Mouse (Mus musculus) cerebellum, adult 2 months (tissue): Measurements from ENCODE around the gene Adat1. TPM values are rescaled to one million over a fixed set of nuclear protein-coding genes. Genes with fewer than 3 reads are reported as not detected.
"Not testable (repeated sequence)": the region's sequence is repeated elsewhere in the genome, so short reads cannot be mapped to it uniquely, and the experiment has no call there.

Experiments
- DNase-seq, 2 experiments: peaks; one replicate each; pipeline ENCODE4 v3.0.0; 2021
- H3K27ac ChIP-seq: fragments of 200-500 bp; 2 replicates; pipeline ENCODE4 v1.5.1; 2012; ENCODE audit warnings: low read length, control low read depth, inconsistent platforms; ENCODE audit not compliant: insufficient read depth
- H3K27me3 ChIP-seq: fragments of 200-500 bp; 2 replicates; pipeline ENCODE4 v1.6.1; 2012; ENCODE audit warnings: inconsistent platforms, mild to moderate bottlenecking, low read length, moderate library complexity; ENCODE audit not compliant: control insufficient read depth, insufficient read depth
- H3K4me1 ChIP-seq: fragments of 200-500 bp; 2 replicates; pipeline ENCODE4 v1.6.1; 2011; ENCODE audit warnings: low read length; ENCODE audit not compliant: control insufficient read depth, insufficient read depth
- H3K4me3 ChIP-seq: fragments of 200-500 bp; replicated peaks from 2 replicates; pipeline ENCODE3; 2011; ENCODE audit warnings: mild to moderate bottlenecking, low read depth, low read length, control low read depth; ENCODE audit not compliant: insufficient read depth
- CTCF ChIP-seq: fragments of 200-500 bp; IDR thresholded peaks from 2 replicates; pipeline ENCODE4 v1.5.1; 2011; ENCODE audit warnings: low read depth, mild to moderate bottlenecking, control low read depth, low read length, moderate library complexity, borderline replicate concordance; ENCODE audit not compliant: insufficient read depth
- POLR2A ChIP-seq: fragments of 200-500 bp; IDR thresholded peaks from 2 replicates; pipeline ENCODE4 v1.6.1; 2011; ENCODE audit warnings: low read length, control low read depth, borderline replicate concordance; ENCODE audit not compliant: insufficient read depth
- WGBS: fragments of 180-500 bp; shearing (Covaris S2); methylation state at CpG from one replicate; pipeline ENCODE4 v1.1.7; 2018; 5-methylcytosine and 5-hydroxymethylcytosine counted together
- polyA plus RNA-seq: library from polyadenylated mRNA; depleted of rRNA; stranded (reverse); fragments of >200 nt; gene quantifications from 2 replicates; pipeline ENCODE4 v1.2.3, GENCODE M21; 2012

Gene Adat1
- polyA plus RNA-seq, 1 experiment = 9.4 TPM

GRCm38 (mm10) chr8:111943544-111943943 lies 48.6 kb downstream of the Adat1 start:
- TF ChIP-seq CTCF (no peak), POLR2A (no peak)
- WGBS = 69% methylated on average over 2 of the region's 2 CpGs
- H3K4me3 ChIP-seq = no peak overlapping the region
- DNase-seq = no peak
- H3K4me1 ChIP-seq = peaks cover 19% of the 10 kb centered on the region
- no peak overlapping the region for H3K27ac ChIP-seq
- no peaks in the 10 kb centered on the region for H3K27me3 ChIP-seq

DNA sequence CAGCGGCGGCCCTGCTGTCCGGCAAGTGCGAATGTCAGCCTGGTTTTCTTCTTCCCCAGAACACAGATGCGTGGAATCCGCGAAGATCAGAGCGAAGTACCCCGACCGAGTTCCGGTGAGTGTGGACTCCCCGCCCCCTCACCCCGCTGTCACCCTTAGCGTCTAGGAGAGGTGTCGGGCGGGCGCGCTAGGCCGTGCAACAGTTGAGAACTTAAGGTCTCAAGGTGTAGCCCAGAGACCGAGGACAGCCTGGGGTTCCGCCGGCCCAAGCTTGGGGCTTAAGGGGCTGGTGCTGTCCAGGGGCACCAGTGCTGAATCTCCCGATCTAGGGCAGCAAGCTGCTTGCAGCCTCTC lies 51.0 kb downstream of the Adat1 start:
- Histone ChIP-seq H3K27ac (peak overlapping the region; percentile 67; the same call in 1 of the 2 replicates), H3K4me1 (peaks cover 8% of the 10 kb centered on the region), H3K4me3 (peak overlapping the region; percentile 89), H3K27me3 (no peaks in the 10 kb centered on the region)
- TF ChIP-seq POLR2A (no peak), CTCF (no peak)
- peak in 1 of 2 experiments; percentile 61 for DNase-seq
- WGBS = 1% methylated on average over 23 of the region's 23 CpGs

GRCm38 (mm10) chr8:111940171-111941100 lies 51.7 kb downstream of the Adat1 start, which contains the start of gene Gabarapl2:
Gabarapl2 (plus strand) TSS chr8:111940703.
- peak; percentile 97 to 99 for DNase-seq
- TF ChIP-seq CTCF = no peak
- peak; percentile 60; the same call in 1 of the 2 replicates for TF ChIP-seq POLR2A
- WGBS = under 1% methylated on average over 65 of the region's 65 CpGs

GRCm38 (mm10) chr8:111939516-111940142 lies 52.5 kb downstream of the Adat1 start:
- WGBS = 1% methylated on average over 10 of the region's 10 CpGs
- peak overlapping the region; percentile 74 for H3K27ac ChIP-seq
- peak overlapping the region; percentile 89 for H3K4me3 ChIP-seq
- peak; percentile 74 to 82 for DNase-seq
- TF ChIP-seq CTCF (no peak), POLR2A (no peak)
- H3K27me3 ChIP-seq = no peaks in the 10 kb centered on the region
- H3K4me1 ChIP-seq = peaks cover 8% of the 10 kb centered on the region

More at GRCm38 (mm10) chr8:111940171-111941100, 51.7 kb downstream of the Adat1 start, which contains the start of gene Gabarapl2:
- no peaks in the 10 kb centered on the region for H3K27me3 ChIP-seq
- H3K27ac ChIP-seq = peak within 1 kb of the TSS; percentile 74
- peak within 1 kb of the TSS; percentile 89 for H3K4me3 ChIP-seq
- H3K4me1 ChIP-seq = peaks cover 8% of the 10 kb centered on the region

DNA sequence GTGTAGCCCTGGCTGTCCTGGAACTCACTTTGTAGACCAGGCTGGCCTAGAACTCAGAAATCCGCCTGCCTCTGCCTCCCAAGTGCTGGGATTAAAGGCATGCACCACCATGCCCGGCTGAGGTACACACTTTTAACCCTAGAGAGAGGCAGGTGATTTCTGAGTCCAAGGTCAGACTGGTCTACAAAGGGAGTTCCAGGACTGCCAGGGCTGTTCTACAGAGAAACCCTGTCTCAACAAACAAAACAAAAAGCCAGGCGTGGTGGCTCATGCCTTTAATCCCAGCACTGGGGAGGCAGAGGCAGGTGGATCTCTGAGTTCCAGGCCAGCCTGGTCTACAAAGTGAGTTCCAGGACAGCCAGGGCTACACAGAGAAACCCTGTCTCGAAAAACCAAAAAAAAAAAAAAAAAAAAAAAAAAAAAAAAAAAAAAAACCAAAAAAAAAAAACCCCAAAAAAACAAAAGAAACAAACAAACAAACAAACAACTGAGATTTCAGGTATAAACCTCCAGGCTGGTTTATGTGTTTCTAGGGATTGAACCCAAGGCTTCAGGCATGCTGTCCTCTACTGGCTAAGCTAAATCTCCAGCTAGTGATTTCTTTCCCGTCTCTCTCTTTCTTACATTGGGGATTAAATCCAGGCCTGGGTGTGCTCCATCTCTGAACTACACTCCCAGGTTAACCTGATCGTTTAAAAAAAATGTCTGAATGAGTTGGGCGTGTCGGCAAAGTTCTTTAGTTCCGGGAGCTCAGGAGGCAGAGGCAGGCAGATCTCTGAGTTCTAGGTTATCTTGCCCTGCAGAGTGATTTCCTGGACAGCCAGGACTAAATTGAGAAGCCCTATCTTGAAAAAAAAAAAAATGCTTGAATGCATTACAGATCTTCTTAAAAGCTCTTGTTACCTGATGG lies 53.8 kb downstream of the Adat1 start:
- not testable (repeated sequence) for DNase-seq, H3K27ac ChIP-seq, H3K4me1 ChIP-seq, H3K27me3 ChIP-seq, H3K4me3 ChIP-seq
- WGBS = 90% methylated on average over 9 of the region's 9 CpGs

DNA sequence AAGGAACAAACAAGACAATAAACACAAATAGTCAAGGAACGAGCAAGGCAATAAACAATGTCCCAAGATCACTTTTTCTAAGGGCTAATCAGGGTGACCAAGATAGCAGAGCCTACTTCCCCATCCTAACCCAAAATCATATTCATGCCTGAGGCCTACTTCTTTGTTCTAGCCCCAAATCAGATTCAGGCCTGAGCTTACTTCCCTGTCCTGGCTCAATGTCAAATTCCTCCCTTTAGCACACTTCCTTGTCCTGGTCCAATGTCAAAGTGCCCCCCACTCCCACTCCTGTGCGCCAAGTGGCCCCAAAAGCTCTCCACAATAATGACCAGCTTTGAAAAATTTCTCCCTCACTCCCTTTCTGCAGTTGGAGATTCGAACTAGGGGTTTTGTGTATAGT lies 54.9 kb downstream of the Adat1 start:
- TF ChIP-seq POLR2A = no peak
- TF ChIP-seq CTCF = no peak
- Histone ChIP-seq H3K27me3 (no peaks in the 10 kb centered on the region), H3K4me1 (peaks cover 7% of the 10 kb centered on the region), H3K4me3 (no peak overlapping the region), H3K27ac (no peak overlapping the region)
- WGBS = 82% methylated on average over 3 of the region's 3 CpGs
- no peak for DNase-seq

DNA sequence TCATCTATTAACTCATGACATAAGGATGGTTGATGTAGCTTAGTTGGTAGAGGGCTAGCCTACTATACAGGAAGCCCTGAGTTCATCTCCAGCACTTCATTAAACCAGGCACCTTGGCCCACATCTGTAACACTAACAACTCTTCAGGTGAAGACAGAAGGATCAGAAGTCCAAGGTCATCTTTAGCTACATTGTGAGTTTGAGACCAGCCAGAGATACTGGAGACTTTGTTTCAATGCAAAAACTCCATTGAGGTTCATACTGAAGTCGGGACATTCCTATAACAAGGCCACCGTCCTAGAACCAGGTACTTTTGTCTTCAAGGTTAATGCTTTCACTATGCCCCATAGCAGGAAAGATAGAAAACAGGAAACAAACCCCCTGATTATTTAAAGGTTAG lies 57.9 kb downstream of the Adat1 start:
- peaks cover 3% of the 10 kb centered on the region; the same call in 1 of the 2 replicates for H3K4me1 ChIP-seq
- no peaks in the 10 kb centered on the region for H3K27me3 ChIP-seq
- DNase-seq = no peak
- TF ChIP-seq CTCF (no peak), POLR2A (no peak)
- H3K4me3 ChIP-seq = no peak overlapping the region
- H3K27ac ChIP-seq = no peak overlapping the region
- WGBS = 91% methylated on average over 2 of the region's 2 CpGs
